Comparison of ENCODE assay signal across 19 mouse cellular contexts in genomic region chr10:117708376-117708775, GRCm38 (mm10). TPM values are rescaled to one million over a fixed set of nuclear protein-coding genes. Genes with fewer than 3 reads are reported as not detected.
DNase-seq lines count a peak whose midpoint lies in the region; ATAC-seq and TF ChIP-seq lines count a peak whose summit lies in the region.
"Had no signal": no experiment of that assay in that cellular context is flagged by ENCODE, and none has a peak within 500 bp of the region (broad histone marks: within the 10 kb centered on the region; RNA-seq: fewer than 3 reads in every experiment).

No protein-coding gene starts in this region.

- no peak for DNase-seq in heart, postnatal 25 days (ENCODE audit: low spot score)
- DNase-seq in liver, embryonic 11.5 days (ENCODE audit: low spot score): no peak
- no peak for DNase-seq in liver
- DNase-seq in liver, embryonic 14.5 days (ENCODE audit: low read depth in 3 of 3, low spot score in 3 of 3): no peak
- DNase-seq in retina, embryonic 14.5 days (ENCODE audit: low spot score): no peak
- DNase-seq: adrenal gland, postnatal 14 days; cerebellum, postnatal 10 days; gastrocnemius, postnatal 14 days; kidney, postnatal 25 days; layer of hippocampus, postnatal 36 days; right cerebral cortex, adult 18-20 months had no signal

- H3K27me3 ChIP-seq in heart, embryonic 15.5 days: no peaks in the 10 kb centered on the region
- H3K27me3 ChIP-seq in liver, embryonic 11.5 days (replicated peaks; ENCODE audit: control insufficient read depth, insufficient read depth, low read length): no peaks in the 10 kb centered on the region
- H3K27me3 ChIP-seq in ES-Bruce4 (ENCODE audit: control insufficient read depth, insufficient read depth, low read length, poor library complexity, severe bottlenecking): no peaks in the 10 kb centered on the region
- no peaks in the 10 kb centered on the region for H3K27me3 ChIP-seq in liver, embryonic 14.5 days (ENCODE audit: control insufficient read depth, insufficient read depth, low read length)
- H3K27me3 ChIP-seq: limb, embryonic 15.5 days; stomach, embryonic 15.5 days had no signal

- intact Hi-C loops in heart, postnatal 25 days (cut with DNase I): no loop called here

- no peak for TF ChIP-seq EP300 in ES-Bruce4 (IDR thresholded peaks at IDR 0.05; ENCODE audit: insufficient read depth, low read depth, low read length)
- no peak for TF ChIP-seq EP300 in liver, embryonic 14.5 days (IDR thresholded peaks at IDR 0.05; ENCODE audit: low read depth)

- no peak for TF ChIP-seq CTCF in ES-Bruce4 (IDR thresholded peaks at IDR 0.05; ENCODE audit: low read depth, low read length)
- no peak for TF ChIP-seq CTCF in liver, embryonic 14.5 days (IDR thresholded peaks at IDR 0.05; ENCODE audit: low read depth)

- ATAC-seq in heart, embryonic 15.5 days (replicated peaks; ENCODE audit: insufficient number of reproducible peaks, insufficient read depth, low FRiP score, low read depth): no peak
- ATAC-seq in liver, embryonic 11.5 days (replicated peaks; ENCODE audit: low FRiP score): no peak
- ATAC-seq in liver, embryonic 14.5 days (ENCODE audit: insufficient read depth): no peak
- ATAC-seq in monocyte, adult 5-6 weeks (replicated peaks; ENCODE audit: insufficient number of reproducible peaks, low FRiP score, low TSS enrichment, poor library complexity, severe bottlenecking): no peak
- ATAC-seq: intestine, postnatal 0 days; midbrain, embryonic 16.5 days had no signal

- 0 out of 2 replicates have a peak overlapping the region, but pooled peaks have one; percentile 91 for H3K4me3 ChIP-seq in heart, embryonic 15.5 days
- no peak overlapping the region for H3K4me3 ChIP-seq in liver, embryonic 11.5 days (ENCODE audit: low read depth, low read length)
- H3K4me3 ChIP-seq in ES-Bruce4 (ENCODE audit: low read depth, low read length): no peak overlapping the region
- no peak overlapping the region for H3K4me3 ChIP-seq in liver, embryonic 14.5 days (ENCODE audit: insufficient read depth in 1 of 2, low read depth in 2 of 2, low read length in 2 of 2)

- no peak overlapping the region for H3K27ac ChIP-seq in heart, embryonic 15.5 days
- H3K27ac ChIP-seq in liver, embryonic 11.5 days (ENCODE audit: low read depth, low read length): no peak overlapping the region
- no peak overlapping the region for H3K27ac ChIP-seq in ES-Bruce4 (ENCODE audit: insufficient read depth, low read length)
- no peak overlapping the region for H3K27ac ChIP-seq in liver, embryonic 14.5 days
- H3K27ac ChIP-seq: forebrain, embryonic 10.5 days; limb, embryonic 15.5 days; stomach, embryonic 15.5 days had no signal

- no peak for TF ChIP-seq POLR2A in ES-Bruce4 (IDR thresholded peaks at IDR 0.05; ENCODE audit: insufficient read depth, low read length)

- peaks cover 22% of the 10 kb centered on the region for H3K4me1 ChIP-seq in heart, embryonic 15.5 days (replicated peaks)
- H3K4me1 ChIP-seq in liver, embryonic 11.5 days (replicated peaks; ENCODE audit: control insufficient read depth, insufficient read depth, low read length): peaks cover 3% of the 10 kb centered on the region; the same call in 1 of the 2 replicates
- peaks cover 2% of the 10 kb centered on the region for H3K4me1 ChIP-seq in ES-Bruce4 (ENCODE audit: control insufficient read depth, insufficient read depth, low read length)
- peaks cover 0 to 6% of the 10 kb centered on the region in 2 experiments; a peak in 3 of 4 replicates for H3K4me1 ChIP-seq in liver, embryonic 14.5 days (replicated peaks; ENCODE audit: control insufficient read depth in 2 of 2, insufficient read depth in 2 of 2, low read length in 1 of 2)

- no peaks in the 10 kb centered on the region for H3K9me3 ChIP-seq in heart, embryonic 15.5 days (replicated peaks)
- H3K9me3 ChIP-seq in liver, embryonic 11.5 days (ENCODE audit: control insufficient read depth, low read length): no peaks in the 10 kb centered on the region
- no peaks in the 10 kb centered on the region for H3K9me3 ChIP-seq in ES-Bruce4 (replicated peaks; ENCODE audit: control insufficient read depth, insufficient read depth, low read length, poor library complexity, severe bottlenecking)
- H3K9me3 ChIP-seq in liver, embryonic 14.5 days (ENCODE audit: control insufficient read depth, low read length): no peaks in the 10 kb centered on the region
- H3K9me3 ChIP-seq: forebrain, embryonic 10.5 days; limb, embryonic 15.5 days; stomach, embryonic 15.5 days had no signal

- WGBS in heart, embryonic 15.5 days: 96% methylated on average over 2 of the region's 2 CpGs
- 91% methylated on average over 2 of the region's 2 CpGs for WGBS in liver, embryonic 11.5 days
- WGBS in liver, embryonic 14.5 days (ENCODE audit: insufficient replicate concordance): 88% methylated on average over 2 of the region's 2 CpGs

- H3K36me3 ChIP-seq in heart, embryonic 15.5 days: peaks cover 31% of the 10 kb centered on the region
- H3K36me3 ChIP-seq in liver, embryonic 11.5 days (ENCODE audit: control insufficient read depth, insufficient read depth, low read length): peaks cover 24% of the 10 kb centered on the region
- H3K36me3 ChIP-seq in ES-Bruce4 (ENCODE audit: control insufficient read depth, insufficient read depth, low read length, poor library complexity, severe bottlenecking): peaks cover 54% of the 10 kb centered on the region
- peaks cover 33% of the 10 kb centered on the region for H3K36me3 ChIP-seq in liver, embryonic 14.5 days (replicated peaks; ENCODE audit: control insufficient read depth, insufficient read depth, low read depth)

- no peak overlapping the region for H3K9ac ChIP-seq in heart, embryonic 15.5 days
- no peak overlapping the region for H3K9ac ChIP-seq in liver, embryonic 11.5 days (ENCODE audit: low read depth, low read length)
- H3K9ac ChIP-seq in ES-Bruce4 (ENCODE audit: low read depth, poor library complexity, severe bottlenecking): peak overlapping the region; percentile 99
- no peak overlapping the region for H3K9ac ChIP-seq in liver, embryonic 14.5 days (replicated peaks)
- H3K9ac ChIP-seq: limb, embryonic 15.5 days; stomach, embryonic 15.5 days had no signal

- no peak overlapping the region for H3K4me2 ChIP-seq in heart, embryonic 15.5 days
- H3K4me2 ChIP-seq in liver, embryonic 11.5 days: peak overlapping the region; percentile 89; the same call in 1 of the 2 replicates
- peak overlapping the region; percentile 77 for H3K4me2 ChIP-seq in liver, embryonic 14.5 days (ENCODE audit: low read depth)

RNA-seq across cellular contexts. Expression of gene Mdm2, which starts 2.2 kb away (rescaled TPM):
- polyA plus RNA-seq in heart, embryonic 15.5 days (2015; fragmentation: Nextera tagmentation; extraction: Ambion mirVana): 39.0 and 46.7 TPM in 2 replicates
- total RNA-seq in heart, postnatal 25 days (2021): 10 to 100 TPM; 49.3 to 53.1 TPM
- 56.0 and 56.7 TPM in 2 replicates for polyA plus RNA-seq in liver, embryonic 11.5 days (2014; fragmentation: Nextera tagmentation; extraction: Ambion mirVana)
- polyA plus RNA-seq in ES-Bruce4 (2011; ENCODE audit: insufficient read depth, insufficient read length, low read depth, missing spikeins): 325 and 334 TPM in 2 replicates
- polyA plus RNA-seq in liver, embryonic 14.5 days (2012; rRNA removed): 14.4 and 20.0 TPM in 2 replicates
- polyA plus RNA-seq in liver, embryonic 14.5 days (2014; fragmentation: Nextera tagmentation; extraction: Ambion mirVana): 12.8 and 13.9 TPM in 2 replicates
- 159 to 175 TPM (median 170 TPM) in 3 replicates for total RNA-seq in monocyte, adult 5-6 weeks (2017)

RNA-seq across cellular contexts. Expression of gene Slc35e3, which starts 37.8 kb away (rescaled TPM):
- polyA plus RNA-seq in heart, embryonic 15.5 days (2015; fragmentation: Nextera tagmentation; extraction: Ambion mirVana): 7.1 and 8.9 TPM in 2 replicates
- 1 to 10 TPM; 7.4 to 7.5 TPM for total RNA-seq in heart, postnatal 25 days (2021)
- 7.1 and 7.2 TPM in 2 replicates for polyA plus RNA-seq in liver, embryonic 11.5 days (2014; fragmentation: Nextera tagmentation; extraction: Ambion mirVana)
- polyA plus RNA-seq in ES-Bruce4 (2011; ENCODE audit: insufficient read depth, insufficient read length, low read depth, missing spikeins): 19.7 and 25.0 TPM in 2 replicates
- polyA plus RNA-seq in liver, embryonic 14.5 days (2012; rRNA removed): 1.7 TPM in 2 replicates
- 1.3 and 1.5 TPM in 2 replicates for polyA plus RNA-seq in liver, embryonic 14.5 days (2014; fragmentation: Nextera tagmentation; extraction: Ambion mirVana)
- total RNA-seq in monocyte, adult 5-6 weeks (2017): 18.0 to 20.6 TPM (median 20.0 TPM) in 3 replicates
